Mouse (Mus musculus): ENCODE measurements around the gene Gm45837.

Gm45837 gene

GRCm38 (mm10) chr7:101391909-101392479 lies 18.7 kb upstream of the Gm45837 start:
- in situ Hi-C loops (cut with MboI, MseI), result no loop called here

GRCm38 (mm10) chr7:101393015-101393414 lies 17.7 kb upstream of the Gm45837 start:
- in situ Hi-C loops (cut with MboI, MseI), result no loop called here

GRCm38 (mm10) chr7:101393694-101394504 lies 16.8 kb upstream of the Gm45837 start:
- in situ Hi-C loops (cut with MboI, MseI), result no loop called here

GRCm38 (mm10) chr7:101394569-101394968 lies 16.1 kb upstream of the Gm45837 start:
- in situ Hi-C loops (cut with MboI, MseI), result no loop called here

GRCm38 (mm10) chr7:101395471-101395870 lies 15.2 kb upstream of the Gm45837 start:
- in situ Hi-C loops (cut with MboI, MseI), result no loop called here

- in situ Hi-C loops (cut with MboI, MseI), result no loop called here
Measured at GRCm38 (mm10) chr7:101397175-101397574, 13.5 kb upstream of the Gm45837 start.

GRCm38 (mm10) chr7:101401510-101401909 lies 9.2 kb upstream of the Gm45837 start:
- in situ Hi-C loops (cut with MboI, MseI), result no loop called here

- in situ Hi-C loops (cut with MboI, MseI), result no loop called here
Measured at GRCm38 (mm10) chr7:101403831-101404230, 6.9 kb upstream of the Gm45837 start.

- in situ Hi-C loops (cut with MboI, MseI), result no loop called here
Measured at GRCm38 (mm10) chr7:101412796-101413195, 2.1 kb downstream of the Gm45837 start.

- in situ Hi-C loops (cut with MboI, MseI), result no loop called here
Measured at GRCm38 (mm10) chr7:101414209-101414608, 3.5 kb downstream of the Gm45837 start.

- in situ Hi-C loops (cut with MboI, MseI), result no loop called here
Measured at GRCm38 (mm10) chr7:101414661-101415511, 4.2 kb downstream of the Gm45837 start.

- in situ Hi-C loops (cut with MboI, MseI), result no loop called here
Measured at GRCm38 (mm10) chr7:101415512-101416100, 4.9 kb downstream of the Gm45837 start.

- in situ Hi-C loops (cut with MboI, MseI), result no loop called here
Measured at GRCm38 (mm10) chr7:101416391-101416790, 5.7 kb downstream of the Gm45837 start.

GRCm38 (mm10) chr7:101419013-101419770 lies 8.5 kb downstream of the Gm45837 start:
- in situ Hi-C loops (cut with MboI, MseI), result no loop called here

- in situ Hi-C loops (cut with MboI, MseI), result no loop called here
Measured at GRCm38 (mm10) chr7:101421529-101421928, 10.8 kb downstream of the Gm45837 start, which contains the start of gene Pde2a. Gene Pde2a, plus strand, starts transcription at chr7:101421691.

GRCm38 (mm10) chr7:101422069-101422468 lies 11.4 kb downstream of the Gm45837 start:
- in situ Hi-C loops (cut with MboI, MseI), result no loop called here

GRCm38 (mm10) chr7:101422646-101423045 lies 12.0 kb downstream of the Gm45837 start:
- in situ Hi-C loops (cut with MboI, MseI), result no loop called here

GRCm38 (mm10) chr7:101423970-101424369 lies 13.3 kb downstream of the Gm45837 start:
- in situ Hi-C loops (cut with MboI, MseI), result no loop called here

GRCm38 (mm10) chr7:101426692-101427091 lies 16.0 kb downstream of the Gm45837 start:
- in situ Hi-C loops (cut with MboI, MseI), result no loop called here

- in situ Hi-C loops (cut with MboI, MseI), result no loop called here
Measured at GRCm38 (mm10) chr7:101427736-101428135, 17.1 kb downstream of the Gm45837 start.

GRCm38 (mm10) chr7:101435038-101435437 lies 24.4 kb downstream of the Gm45837 start:
- in situ Hi-C loops (cut with MboI, MseI), result no loop called here
